Mouse (Mus musculus): ENCODE measurements at regions not wholly inside any gene's neighbourhood (a gene's known extent, or its start where the extent isn't known, plus 50 kb on each side); places are given as distances from the start of the nearest gene placed in this dataset.

DNA sequence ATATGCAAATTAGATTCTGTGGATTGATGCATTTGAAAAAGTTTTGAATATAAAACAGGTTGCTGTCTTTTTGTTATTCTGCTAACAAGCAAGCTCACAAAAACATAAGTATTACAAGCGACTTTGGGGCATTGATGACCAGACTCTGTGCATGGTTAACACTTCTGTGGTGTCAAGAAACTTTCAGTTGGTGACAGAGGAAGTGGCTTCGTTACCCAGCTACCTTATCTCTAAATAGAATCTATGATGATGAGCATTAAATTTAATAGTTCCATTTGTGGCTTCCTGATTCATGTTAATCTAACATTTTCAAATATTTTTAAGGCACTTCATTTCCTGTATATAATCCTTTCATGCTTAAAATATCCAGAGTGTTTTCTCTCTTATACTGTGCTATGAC, 100.8 kb downstream of the Tm2d1 start:
- DNase-seq (ENCODE audit: low spot score in 2 of 2), result no peak

DNA sequence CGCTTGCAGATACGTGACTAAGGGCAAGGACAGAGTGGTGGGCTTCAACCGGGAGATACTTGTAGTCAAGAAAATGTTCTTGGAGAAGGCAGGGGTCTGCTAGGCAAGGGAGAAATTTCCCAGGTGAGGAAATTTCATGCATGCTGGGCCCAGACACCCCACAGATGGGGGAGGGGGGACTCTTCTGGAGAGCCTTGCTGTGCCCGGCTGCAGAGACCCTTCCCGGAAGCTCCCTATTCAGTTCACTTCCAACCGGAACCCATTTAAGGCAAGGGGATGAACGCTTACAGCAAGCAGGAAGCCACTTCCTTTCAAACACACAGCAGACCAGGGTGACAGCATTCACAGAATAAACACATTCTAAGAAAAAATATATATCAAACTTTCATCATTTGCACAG, 124.8 kb downstream of the Tm2d1 start:
- no peak for DNase-seq (ENCODE audit: low spot score in 2 of 2)

DNA sequence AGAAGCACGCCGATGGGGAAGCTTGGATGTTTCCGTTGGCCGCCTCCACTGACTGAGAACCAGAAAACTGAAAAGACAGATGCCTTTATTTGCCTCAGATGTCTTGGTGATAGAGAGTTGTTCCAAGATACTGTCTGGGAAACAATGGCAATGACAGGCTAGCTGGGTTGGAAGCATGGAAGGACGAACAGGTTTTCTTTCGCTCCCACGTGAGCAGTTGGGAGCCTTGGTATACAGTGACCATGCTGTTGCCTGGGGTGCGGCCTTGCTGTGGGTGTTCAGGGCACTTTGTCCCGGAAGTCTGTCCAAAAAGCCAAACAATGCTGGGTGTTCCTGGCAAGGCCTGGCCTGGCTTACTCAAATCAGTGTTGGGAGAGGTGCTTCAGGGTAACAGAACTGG, 125.4 kb downstream of the Tm2d1 start:
- DNase-seq (ENCODE audit: low spot score in 2 of 2), result peak; percentile 78 to 87

DNA sequence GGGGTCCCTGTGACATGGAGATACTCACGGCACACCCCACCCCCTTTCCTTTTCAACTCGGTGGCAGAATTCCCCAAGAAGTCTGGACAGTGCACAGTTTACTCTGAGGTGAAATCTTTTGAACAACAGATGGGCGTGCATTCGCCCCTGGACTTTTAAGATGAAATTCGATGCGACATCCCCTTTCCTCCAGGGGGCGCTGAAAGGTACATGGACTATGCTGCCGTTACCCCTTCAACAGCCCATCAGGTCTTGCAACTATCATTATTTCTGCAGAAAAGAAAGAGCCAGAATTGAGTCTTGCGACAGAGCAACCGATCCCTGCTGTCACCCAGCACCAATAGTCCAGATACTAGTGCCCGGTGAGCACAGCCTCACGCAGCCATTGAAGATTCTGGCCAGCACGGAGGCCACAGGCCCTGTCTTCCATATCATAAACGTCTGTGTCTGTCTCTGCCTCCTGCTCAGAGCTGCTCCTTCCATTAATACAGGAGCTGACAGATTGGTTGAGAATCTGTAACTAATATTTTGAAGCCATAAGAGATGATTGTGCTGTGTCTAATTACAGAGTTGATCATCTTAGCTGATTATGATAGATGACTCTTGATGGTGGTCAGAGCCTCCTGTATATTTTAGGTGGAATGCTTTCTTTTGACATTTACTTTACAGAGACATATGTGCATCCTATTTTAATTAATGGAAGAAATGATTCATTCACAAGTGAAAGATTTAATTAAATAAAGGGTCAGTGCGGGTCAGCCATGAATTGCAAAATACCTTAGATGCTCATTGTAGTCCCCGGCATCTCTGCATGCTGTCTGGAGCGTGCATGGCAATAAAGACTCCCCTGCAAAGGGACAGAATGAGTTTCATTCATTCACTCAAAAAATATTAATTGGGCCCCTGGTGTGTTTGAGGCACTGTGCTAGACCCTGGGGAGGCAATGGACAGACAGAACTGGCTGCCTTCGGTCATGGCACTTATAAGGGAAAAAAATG, 128.0 kb downstream of the Tm2d1 start:
- no peak for DNase-seq (ENCODE audit: low spot score in 2 of 2)

DNA sequence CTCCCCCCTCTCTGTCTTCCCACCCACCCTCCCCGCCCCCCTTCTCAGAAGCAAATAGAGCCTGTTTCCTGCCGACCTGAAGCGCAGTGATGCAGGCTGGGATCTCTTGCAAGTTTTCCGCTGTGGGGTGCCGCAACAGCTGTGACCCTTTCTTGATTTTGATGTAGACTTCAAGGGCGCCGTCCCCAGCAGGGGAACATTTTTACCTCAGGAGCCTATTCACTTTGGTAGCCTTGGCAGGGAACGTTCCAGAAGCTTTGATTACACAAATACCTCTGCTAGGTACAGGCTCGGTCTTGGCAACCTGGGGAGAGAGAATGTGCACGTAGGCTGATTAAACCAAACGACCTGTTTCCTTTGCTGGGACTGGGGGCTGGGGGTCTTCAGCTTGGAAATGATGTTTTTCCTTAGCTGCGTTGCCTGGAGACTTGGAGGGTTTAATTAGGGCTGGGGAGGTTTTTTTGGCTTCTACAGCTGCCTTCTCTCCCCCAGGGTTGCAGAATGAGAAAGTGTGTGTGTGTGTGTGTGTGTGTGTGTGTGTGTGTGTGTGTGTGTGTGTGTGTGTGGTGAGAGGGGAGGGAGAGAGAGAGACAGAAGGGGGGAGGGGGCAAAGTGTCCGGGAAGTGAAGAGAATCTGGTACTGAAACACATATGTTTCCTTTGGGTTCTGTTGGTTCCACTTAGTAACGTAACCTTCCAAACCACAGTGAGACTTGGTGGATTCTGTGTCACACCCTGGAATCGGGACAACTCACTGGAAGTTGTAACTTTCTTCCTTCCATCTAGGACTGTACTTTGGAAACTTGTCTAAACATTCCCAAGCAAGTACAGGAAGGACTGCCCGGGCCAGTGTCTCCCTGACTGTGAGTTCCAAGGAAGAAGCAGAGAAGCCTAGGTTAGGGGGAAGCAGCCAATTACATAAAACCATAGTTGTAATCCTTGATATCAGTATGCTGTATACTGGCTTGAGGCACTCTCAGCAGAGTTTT, 138.9 kb downstream of the Tm2d1 start:
- peak; percentile 30 to 43 for DNase-seq (ENCODE audit: low spot score in 2 of 2)

DNA sequence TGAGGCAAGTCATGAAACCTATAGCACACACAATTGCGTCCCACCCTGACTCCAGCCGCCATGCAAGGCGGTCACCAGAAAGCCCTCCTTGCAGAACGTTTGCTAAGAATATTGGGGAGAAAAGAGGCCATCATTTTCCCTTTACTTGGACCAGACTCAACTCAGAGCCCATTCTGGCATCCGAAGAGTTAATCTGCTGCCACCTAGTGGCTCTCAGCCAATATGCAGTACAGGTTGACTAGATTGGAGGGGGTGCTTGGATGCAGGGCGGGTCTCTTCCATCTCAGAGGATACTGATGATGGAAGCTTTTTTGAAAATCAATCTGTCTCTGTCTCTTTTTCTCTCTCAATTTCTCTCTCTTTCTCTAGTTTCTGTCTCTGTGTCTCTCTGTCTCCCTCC, 139.6 kb downstream of the Tm2d1 start:
- no peak for DNase-seq (ENCODE audit: low spot score in 2 of 2)

DNA sequence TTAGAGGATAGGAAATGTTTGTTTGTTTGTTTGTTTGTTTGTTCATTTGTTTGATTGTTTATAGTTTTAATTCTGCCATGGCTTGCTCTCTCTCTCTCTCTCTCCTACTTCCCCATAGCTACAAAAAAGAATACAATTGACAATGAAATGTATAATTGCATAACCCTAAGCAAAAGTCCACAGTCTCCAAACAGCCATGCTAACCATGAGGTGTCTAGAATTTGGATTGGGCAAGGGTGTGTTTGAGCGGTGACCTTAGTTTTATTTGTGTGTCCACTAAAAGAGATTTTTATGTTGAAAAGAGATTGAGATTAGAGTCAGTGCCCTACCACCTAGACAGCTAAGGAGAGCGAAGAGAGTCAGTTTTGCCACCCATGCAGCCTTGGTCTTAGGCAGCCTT, 141.2 kb downstream of the Tm2d1 start:
- no peak for DNase-seq (ENCODE audit: low spot score in 2 of 2)

DNA sequence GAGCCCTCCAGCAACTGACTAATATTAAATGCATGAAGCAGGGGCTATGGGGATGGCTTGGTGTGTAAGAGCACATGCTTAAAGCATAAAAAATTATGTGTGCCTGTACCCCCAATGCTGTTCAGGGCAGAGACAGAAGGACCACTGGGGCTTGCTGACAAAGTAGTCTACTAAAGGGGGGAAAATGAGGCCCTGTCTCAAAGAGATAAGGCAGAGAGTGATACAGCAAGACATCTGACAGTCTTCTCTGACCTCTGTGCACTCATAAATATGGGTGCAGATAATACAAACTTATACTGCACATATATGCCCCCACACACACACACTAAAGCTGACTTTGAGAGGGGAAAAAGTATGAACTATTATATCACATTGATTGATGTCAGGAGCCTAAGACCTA, 142.8 kb downstream of the Tm2d1 start:
- DNase-seq (ENCODE audit: low spot score in 2 of 2), result no peak

DNA sequence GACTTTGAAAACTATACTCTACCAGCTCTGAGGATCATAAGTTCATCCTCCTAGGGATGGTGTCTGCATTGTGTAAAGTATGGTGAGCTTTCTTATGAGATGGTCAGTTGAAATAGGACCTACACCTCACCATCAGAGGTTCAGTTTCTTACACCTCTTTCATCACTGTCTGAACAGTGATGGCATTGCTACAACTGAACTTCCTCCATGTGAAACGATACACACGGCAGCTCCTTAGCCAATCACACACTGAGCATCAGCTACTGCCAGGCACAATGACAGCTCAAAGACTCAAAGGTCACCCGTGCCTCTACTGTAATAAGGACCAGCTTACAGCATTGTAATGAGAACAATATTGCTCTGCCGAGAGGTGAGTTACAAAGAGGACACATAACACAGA, 145.0 kb downstream of the Tm2d1 start:
- no peak for DNase-seq (ENCODE audit: low spot score in 2 of 2)

DNA sequence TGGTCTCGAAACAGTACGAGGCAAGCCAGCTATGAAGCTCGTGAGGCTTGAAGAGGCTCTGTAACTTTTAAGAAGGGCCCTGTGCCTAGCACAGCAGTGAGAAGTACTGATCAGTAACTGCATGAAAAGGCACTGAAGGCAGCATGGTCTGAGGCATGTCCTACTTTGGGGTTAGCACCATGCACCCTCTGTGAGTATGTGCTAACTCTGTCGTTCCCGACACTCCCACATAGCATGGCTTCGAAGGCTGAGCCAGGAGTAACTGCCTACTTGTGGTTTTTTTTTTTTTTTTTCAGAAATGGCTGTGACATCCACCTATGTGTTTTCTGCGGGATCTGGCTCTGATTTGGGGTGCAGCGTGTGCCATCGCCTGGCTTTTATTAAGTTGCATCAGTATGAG, 145.6 kb downstream of the Tm2d1 start:
- DNase-seq (ENCODE audit: low spot score in 2 of 2), result no peak

DNA sequence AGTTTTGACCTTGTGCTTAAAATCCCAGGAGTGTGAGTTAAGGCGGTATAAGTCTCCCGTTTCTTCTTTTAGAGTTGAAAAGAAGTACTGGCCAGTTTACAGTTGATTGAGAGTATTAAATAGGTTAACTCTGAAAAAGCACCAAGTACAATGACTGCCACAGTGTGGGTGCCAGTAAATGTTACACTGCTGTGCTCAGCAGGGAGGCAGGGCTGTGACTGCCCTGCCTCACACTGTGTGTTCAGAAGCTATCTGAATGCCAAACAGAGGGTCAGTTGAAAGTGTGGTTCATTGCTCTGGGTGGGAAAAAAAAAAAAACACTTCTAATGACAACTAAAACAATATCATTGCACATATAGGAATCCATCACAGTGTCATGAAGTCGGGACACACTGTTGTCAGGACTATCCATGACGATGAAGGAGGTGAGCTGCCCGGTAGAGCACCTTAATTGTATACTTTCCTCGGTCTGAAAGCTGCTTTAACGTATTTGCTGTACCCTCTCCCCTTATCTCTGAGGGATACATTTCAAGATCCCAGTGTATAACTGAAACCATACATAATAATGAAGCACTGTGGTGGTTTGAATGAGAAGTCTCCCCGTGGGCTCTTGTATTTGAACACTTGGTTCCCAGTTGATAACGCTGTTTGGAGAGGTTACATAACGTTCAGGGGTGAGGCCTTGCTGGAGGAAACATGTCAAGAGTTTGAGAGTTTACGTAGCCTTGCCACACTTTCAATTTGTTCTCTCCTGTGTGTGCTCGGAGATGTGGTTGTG, 146.9 kb downstream of the Tm2d1 start:
- peak in 1 of 2 experiments; percentile 17 for DNase-seq (ENCODE audit: low spot score in 2 of 2)

DNA sequence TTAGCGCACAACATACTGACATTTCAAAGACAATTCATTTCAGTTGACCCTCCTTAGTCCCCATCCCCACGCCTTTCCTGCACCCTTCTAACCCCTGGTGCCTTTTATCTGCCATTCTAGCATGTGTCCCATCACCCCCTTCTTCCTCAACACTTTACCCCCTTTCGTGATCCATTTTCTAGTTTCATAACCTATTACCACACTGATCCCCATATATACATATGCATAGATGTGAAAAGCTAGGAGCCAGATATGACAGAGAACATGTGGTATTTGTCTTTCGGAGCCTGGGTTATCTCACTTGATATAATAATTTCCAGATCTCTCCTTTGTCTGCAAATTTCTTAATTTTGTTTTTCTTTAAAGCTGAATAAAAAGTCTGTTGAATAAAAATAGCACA, 154.9 kb downstream of the Tm2d1 start:
- DNase-seq (ENCODE audit: low spot score in 2 of 2), result no peak

DNA sequence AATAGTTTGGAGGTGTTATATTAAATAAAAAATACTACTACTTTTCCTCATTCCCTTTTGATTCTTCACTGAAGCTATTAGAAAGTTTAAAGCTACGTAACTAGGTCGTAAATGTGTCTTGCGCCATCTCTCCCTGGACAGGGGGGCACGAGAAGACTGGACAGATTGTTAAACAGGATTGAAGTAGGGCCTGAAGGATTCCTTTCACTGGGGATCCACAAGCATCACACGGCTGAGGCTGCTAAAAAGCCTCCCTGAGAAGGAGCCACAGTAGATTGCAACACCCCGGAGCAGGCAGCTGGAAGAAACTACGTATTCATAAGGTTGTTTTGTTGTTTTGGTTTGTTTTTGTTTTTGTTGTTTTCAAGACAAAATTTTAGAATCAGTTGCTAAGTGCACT, 158.7 kb downstream of the Tm2d1 start:
- DNase-seq (ENCODE audit: low spot score in 2 of 2), result no peak

DNA sequence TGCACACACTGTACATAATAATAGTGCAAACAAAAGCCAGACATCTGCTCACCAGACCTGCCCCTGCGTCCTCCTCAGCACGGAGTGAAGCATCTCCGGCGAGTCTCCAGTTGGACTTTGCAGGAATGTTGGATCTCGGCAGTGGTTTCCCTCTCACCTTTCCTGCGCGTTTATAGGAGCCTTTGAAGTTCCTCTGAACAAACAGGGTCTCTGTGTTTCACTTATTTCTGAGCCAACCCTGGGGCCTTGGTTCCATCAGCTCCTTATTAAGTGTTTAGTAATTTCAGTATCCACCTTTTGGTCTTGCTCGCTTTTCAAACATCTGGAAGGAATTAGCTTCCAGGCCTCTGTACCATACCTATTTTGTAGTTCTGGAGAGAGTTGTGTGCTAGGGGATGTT, 159.7 kb downstream of the Tm2d1 start:
- no peak for DNase-seq (ENCODE audit: low spot score in 2 of 2)

DNA sequence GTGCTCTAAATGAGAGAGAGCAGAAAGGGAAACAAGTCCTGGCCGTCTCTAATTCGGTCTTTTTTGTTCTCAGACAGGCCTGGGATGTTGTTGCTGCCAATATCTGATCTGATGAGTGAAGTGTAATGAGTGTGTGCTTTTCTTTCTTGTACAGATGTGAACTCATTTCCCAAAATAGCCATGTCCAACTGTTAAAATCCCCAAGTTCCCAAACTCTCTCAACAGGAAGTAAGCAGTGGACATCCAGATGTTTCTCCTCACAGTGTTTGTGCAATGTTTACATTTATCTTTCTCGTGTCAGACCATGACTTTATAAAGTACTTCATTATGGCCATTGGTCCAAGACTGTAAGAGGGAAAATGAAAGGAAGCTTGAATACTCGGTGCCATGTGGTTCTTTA, 161.5 kb downstream of the Tm2d1 start:
- peak; percentile 58 to 74 for DNase-seq (ENCODE audit: low spot score in 2 of 2)

DNA sequence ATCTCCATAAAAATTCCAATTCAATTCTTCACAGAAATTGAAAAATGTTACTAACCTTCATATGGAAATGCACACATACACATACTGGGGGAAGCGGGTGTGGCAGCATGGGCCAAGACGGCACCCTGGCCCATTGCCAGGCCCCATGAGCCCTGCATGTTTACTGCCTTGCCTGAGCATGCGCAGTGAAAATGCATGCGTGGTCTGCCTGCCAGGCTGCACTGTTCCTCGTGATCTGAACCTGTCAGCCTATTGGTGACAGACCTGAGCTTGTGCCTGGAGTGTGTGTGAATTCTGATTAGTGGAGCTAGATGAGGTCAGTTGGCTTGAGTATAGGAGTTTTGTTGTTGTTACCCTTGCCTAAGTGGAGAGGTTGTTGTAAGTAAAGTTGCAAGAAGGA, 167.9 kb downstream of the Tm2d1 start:
- no peak for DNase-seq (ENCODE audit: low spot score in 2 of 2)

DNA sequence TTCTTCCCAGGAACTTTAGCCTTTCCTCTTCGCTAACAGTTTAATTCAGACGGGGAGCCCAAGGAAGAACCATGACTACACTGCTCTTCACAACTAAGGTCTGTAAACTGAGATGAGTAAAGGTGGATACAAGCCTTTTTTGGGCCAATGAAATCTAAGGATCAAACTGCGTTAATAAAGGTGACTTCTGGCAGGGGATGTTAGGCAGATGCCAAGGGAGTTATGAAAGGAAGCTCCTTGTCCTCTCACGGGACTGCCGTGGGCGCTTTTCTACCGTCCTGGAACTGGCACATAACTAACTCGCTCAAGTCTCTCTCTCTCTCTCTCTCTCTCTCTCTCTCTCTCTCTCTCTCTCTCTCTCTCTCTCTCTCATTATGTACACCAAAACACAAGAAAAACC, 175.7 kb downstream of the Tm2d1 start:
- DNase-seq (ENCODE audit: low spot score in 2 of 2), result no peak

DNA sequence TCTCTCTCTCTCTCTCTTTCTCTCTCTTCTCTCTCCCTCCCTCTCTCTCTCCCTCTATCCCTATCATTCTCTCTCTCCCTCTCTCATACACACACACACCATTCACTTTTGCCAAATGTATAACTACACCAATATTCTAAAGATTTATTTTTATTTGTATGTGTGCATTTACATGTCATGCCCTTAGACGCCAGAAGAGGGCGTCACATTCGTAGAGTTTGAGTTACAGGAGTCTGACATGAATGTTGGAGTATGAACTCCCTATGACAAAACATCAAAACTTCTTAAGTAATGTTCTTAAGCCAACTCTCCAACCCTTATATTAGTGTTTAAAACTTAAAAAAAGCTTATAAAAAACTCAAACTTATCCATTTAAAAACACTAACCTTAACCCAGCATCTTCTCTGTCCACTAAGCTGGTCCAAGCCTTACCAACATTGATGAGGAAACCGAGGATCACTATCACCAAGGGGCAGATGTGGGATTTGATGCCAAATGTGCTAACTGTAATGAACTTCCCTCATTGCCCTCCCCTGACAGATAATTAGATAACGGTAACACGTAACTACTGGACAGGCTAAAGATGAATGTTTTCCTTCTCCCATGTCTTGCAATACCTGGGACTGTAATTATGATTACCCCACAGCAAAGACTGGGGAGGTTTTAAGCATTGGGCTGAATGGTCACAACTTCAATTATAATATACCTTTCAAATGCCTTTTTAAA, 176.7 kb downstream of the Tm2d1 start:
- DNase-seq (ENCODE audit: low spot score in 2 of 2), result no peak

DNA sequence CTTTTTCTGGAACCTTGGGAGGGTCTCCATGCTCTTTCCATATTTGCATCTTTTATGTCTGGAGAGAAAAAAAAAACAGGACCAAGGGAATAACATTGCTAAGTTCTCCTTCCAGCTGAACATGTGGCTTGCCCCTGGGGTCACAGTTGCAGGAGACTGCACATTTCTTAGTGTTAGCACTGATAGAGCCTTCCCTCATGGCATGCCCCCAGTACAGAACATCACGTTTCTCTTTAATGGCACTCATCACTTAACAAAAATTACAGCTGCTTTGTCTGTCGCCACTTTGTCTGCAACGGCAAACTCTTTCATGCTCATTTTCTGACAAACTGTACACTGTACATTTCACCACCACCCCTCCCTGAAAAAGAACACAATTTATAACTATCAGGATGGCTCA, 180.0 kb downstream of the Tm2d1 start:
- DNase-seq (ENCODE audit: low spot score in 2 of 2), result peak in 1 of 2 experiments; percentile 7

DNA sequence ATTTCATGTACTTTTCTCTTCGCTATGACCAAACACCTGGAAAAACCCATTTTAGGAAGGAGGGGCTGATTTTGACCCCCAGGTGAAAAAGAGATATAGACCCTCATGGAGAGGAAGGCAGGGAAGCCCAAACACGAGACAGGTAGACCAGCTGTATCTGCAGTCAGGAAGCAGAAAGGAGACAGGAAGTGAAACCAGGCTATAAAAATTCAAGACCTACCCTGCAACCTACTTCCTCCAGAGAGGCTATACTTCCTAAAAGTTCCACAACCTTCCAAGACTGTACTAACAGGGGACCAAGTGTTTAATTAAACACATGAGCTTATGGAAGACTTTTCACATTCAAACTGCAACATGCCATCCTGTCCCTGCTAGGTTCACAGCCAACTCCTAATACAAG, 180.9 kb downstream of the Tm2d1 start:
- no peak for DNase-seq (ENCODE audit: low spot score in 2 of 2)

DNA sequence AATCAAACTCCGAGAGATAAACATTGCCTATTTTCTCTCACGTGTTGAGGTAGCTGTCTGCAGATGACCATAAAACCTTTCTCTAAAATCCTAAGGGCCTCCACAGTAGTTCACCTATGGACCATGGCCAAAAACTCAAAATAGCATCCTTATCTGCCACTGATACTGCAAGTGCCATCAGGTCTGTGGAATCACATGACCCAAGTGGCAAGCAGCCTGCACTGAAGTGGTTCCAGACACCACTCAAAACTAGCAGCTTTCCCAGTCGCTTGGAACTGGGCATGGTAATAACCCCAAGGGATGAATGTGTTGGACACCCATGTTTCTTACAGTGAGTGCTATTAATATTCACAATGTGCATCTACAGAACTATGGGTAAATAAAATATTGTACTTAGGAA, 182.0 kb downstream of the Tm2d1 start:
- peak; percentile 83 to 89 for DNase-seq (ENCODE audit: low spot score in 2 of 2)

Data from heart, adult 9 months (tissue).